Mouse (Mus musculus) lung, embryonic 16.5 days (tissue): Measurements from ENCODE around the gene Fbxo7. TPM values are rescaled to one million over a fixed set of nuclear protein-coding genes. Genes with fewer than 3 reads are reported as not detected.

Experiments used
- ATAC-seq: fragments of 200-750 bp; cut with Nextera tagmentation; 2 replicates; pipeline ENCODE4 v1.8.0; 2017; ENCODE audit warnings: low read depth, mild to moderate bottlenecking, moderate library complexity
- H3K27ac ChIP-seq: fragments of 300-500 bp; sonication (generic); 2 replicates; pipeline ENCODE4 v1.5.1; 2014; ENCODE audit warnings: mild to moderate bottlenecking, control low read depth, low read length
- H3K27me3 ChIP-seq: fragments of 300-500 bp; sonication (generic); 2 replicates; pipeline ENCODE4 v1.6.1; 2014; ENCODE audit warnings: low read depth, low read length, mixed read lengths; ENCODE audit not compliant: control insufficient read depth, insufficient read depth
- H3K36me3 ChIP-seq: fragments of 300-500 bp; sonication (generic); 2 replicates; pipeline ENCODE4 v1.6.1; 2014; ENCODE audit warnings: low read length; ENCODE audit not compliant: control insufficient read depth, insufficient read depth
- H3K4me1 ChIP-seq: fragments of 300-500 bp; sonication (generic); replicated peaks from 2 replicates; pipeline ENCODE4 v1.6.1; 2014; ENCODE audit warnings: low read length, mixed read lengths; ENCODE audit not compliant: control insufficient read depth, insufficient read depth
- H3K4me2 ChIP-seq: fragments of 300-500 bp; sonication (generic); 2 replicates; pipeline ENCODE4 v1.6.1; 2014; ENCODE audit warnings: low read depth, low read length, control low read depth
- H3K4me3 ChIP-seq: fragments of 300-500 bp; sonication (generic); 2 replicates; pipeline ENCODE4 v1.5.1; 2014; ENCODE audit warnings: mild to moderate bottlenecking, low read length, control low read depth
- H3K9ac ChIP-seq: fragments of 300-500 bp; sonication (generic); 2 replicates; pipeline ENCODE4 v1.6.1; 2014; ENCODE audit warnings: low read length, control low read depth
- H3K9me3 ChIP-seq: fragments of 300-500 bp; sonication (generic); 2 replicates; pipeline ENCODE4 v1.6.1; 2016; ENCODE audit warnings: low read length; ENCODE audit not compliant: control insufficient read depth
- WGBS: fragments of 180-500 bp; shearing (Covaris S2); extraction: QIAGEN DNeasy Blood & Tissue Kit; methylation state at CpG from one replicate; pipeline ENCODE4 v1.1.7; 2014; 5-methylcytosine and 5-hydroxymethylcytosine counted together
- polyA plus RNA-seq: library from polyadenylated mRNA; unstranded; fragments of >200 nt; fragmentation: Nextera tagmentation; extraction: Ambion mirVana; gene quantifications from 2 replicates; pipeline ENCODE4 v1.2.1, GENCODE M21; 2015

The Fbxo7 gene
- polyA plus RNA-seq, 1 experiment from 2014 or later = 25.0 TPM

DNA sequence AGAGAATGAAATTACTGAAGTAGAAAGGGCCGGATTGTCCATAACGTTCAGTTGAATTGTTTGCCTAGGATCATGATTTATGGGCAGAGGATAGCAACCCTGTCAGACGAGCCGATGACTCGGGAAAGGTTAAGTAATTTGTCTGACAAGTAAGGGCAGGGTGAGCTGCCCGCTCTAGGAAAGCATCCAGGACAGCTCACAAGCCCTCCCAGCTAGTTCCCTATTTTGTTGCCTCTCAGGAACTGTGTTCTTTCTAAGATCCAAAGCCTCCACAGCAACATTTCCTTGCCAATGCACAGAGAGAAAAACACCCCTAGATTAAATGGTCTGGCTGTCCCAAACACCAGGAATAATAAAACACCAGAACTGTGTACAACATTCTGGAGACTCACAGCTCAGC, 11.1 kb upstream of the Fbxo7 start:
- Histone ChIP-seq H3K4me3 (no peak overlapping the region), H3K4me1 (no peaks in the 10 kb centered on the region), H3K27me3 (no peaks in the 10 kb centered on the region), H3K27ac (no peak overlapping the region), H3K36me3 (no peaks in the 10 kb centered on the region), H3K9me3 (no peaks in the 10 kb centered on the region), H3K4me2 (no peak overlapping the region), H3K9ac (no peak overlapping the region)
- ATAC-seq = no peak
- 5% methylated on average over 6 of the region's 6 CpGs for WGBS

DNA sequence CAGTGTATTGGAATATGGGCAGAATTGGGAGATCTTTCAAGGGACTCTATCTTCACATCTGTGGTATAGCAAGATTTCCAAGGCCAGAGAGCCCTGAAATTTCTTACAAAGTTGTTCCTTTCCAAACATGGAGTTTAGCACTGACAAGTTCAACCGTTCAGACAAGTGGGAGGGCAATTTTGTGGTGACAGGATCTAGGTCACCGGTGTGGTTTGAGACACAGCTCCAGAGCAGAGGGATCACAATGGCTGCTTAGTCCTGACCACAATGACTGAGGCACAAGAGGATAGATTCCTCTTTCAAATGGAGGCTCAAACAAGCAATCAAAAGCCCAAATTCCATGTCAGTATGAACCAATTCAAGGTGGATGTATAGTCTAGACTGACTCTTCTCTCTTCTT, 10.6 kb upstream of the Fbxo7 start:
- no peak for ATAC-seq
- H3K9ac ChIP-seq = no peak overlapping the region
- H3K27me3 ChIP-seq = no peaks in the 10 kb centered on the region
- H3K4me3 ChIP-seq = no peak overlapping the region
- H3K27ac ChIP-seq = no peak overlapping the region
- no peaks in the 10 kb centered on the region for H3K36me3 ChIP-seq
- H3K9me3 ChIP-seq = no peaks in the 10 kb centered on the region
- 72% methylated on average over 2 of the region's 2 CpGs for WGBS
- no peaks in the 10 kb centered on the region for H3K4me1 ChIP-seq
- H3K4me2 ChIP-seq = no peak overlapping the region

DNA sequence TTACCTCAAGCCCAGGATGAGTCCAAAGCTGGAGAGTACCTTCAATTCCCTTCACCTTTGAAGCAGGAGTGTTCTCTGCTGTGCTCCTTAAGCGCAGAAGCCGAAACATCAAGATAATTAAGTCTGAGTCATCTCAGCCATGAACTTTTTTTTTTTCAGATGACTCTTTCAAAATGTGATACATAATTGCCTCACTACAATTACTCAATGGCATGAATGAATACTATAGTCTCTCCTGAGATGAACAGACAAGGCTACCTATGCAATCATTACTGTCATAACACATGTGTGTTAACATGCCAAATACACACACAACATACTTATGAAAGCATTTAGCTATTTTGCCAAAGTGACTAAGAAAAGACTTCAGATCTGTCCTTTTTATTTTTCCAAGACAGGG, 10.0 kb upstream of the Fbxo7 start, which contains the start of gene Bpifc:
Gene Bpifc, minus strand, starts transcription at position 115 of the 400 bp plus-strand sequence.
- Histone ChIP-seq H3K4me3 (no peak within 1 kb of the TSS), H3K4me2 (no peak within 1 kb of the TSS), H3K4me1 (no peaks in the 10 kb centered on the region), H3K9ac (no peak within 1 kb of the TSS), H3K36me3 (no peaks in the 10 kb centered on the region), H3K9me3 (no peaks in the 10 kb centered on the region), H3K27ac (no peak within 1 kb of the TSS), H3K27me3 (no peaks in the 10 kb centered on the region)
- no peak for ATAC-seq
- WGBS = 91% methylated on average over 2 of the region's 2 CpGs

DNA sequence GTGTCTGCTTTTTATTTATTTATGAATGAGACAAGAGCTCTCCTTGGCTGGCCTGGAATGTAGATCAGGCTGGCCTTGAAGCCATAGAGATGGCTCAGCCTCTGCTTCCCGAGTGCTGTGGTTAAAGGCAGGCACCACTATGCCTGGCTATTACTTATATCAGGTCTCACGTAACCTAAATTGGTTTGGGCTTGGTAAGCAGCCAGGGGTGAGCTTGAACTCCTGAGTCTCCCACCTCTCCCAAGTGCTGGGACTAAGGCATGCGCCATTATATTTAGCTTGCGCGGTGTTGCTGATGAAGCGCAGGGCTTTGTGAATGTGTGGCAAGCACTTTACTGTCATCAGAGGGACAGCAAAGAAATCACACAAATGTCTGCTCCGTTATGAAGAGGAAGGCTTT, 4.0 kb upstream of the Fbxo7 start:
- Histone ChIP-seq H3K36me3 (no peaks in the 10 kb centered on the region), H3K27me3 (no peaks in the 10 kb centered on the region), H3K4me1 (peaks cover 2% of the 10 kb centered on the region; the same call in 1 of the 2 replicates), H3K4me2 (no peak overlapping the region), H3K27ac (no peak overlapping the region), H3K4me3 (no peak overlapping the region), H3K9ac (no peak overlapping the region), H3K9me3 (no peaks in the 10 kb centered on the region)
- ATAC-seq = no peak
- WGBS = 80% methylated on average over 7 of the region's 7 CpGs

GRCm38 (mm10) chr10:86018813-86019212, 3.0 kb upstream of the Fbxo7 start:
- Histone ChIP-seq H3K4me1 (peaks cover 2% of the 10 kb centered on the region; the same call in 1 of the 2 replicates), H3K4me2 (no peak overlapping the region), H3K36me3 (no peaks in the 10 kb centered on the region), H3K9me3 (no peaks in the 10 kb centered on the region), H3K9ac (no peak overlapping the region), H3K27ac (no peak overlapping the region), H3K27me3 (no peaks in the 10 kb centered on the region), H3K4me3 (no peak overlapping the region)
- ATAC-seq = no peak
- WGBS = 35% methylated on average over 5 of the region's 5 CpGs

- H3K9ac ChIP-seq = peak overlapping the region; percentile 87; the same call in 1 of the 2 replicates
- no peak; the same call in 1 of the 2 replicates for ATAC-seq
- H3K9me3 ChIP-seq = no peaks in the 10 kb centered on the region
- peaks cover 2% of the 10 kb centered on the region; the same call in 1 of the 2 replicates for H3K4me1 ChIP-seq
- no peaks in the 10 kb centered on the region for H3K36me3 ChIP-seq
- H3K4me2 ChIP-seq = peak overlapping the region; percentile 48
- no peaks in the 10 kb centered on the region for H3K27me3 ChIP-seq
- WGBS = 1% methylated on average over 3 of the region's 3 CpGs
- no peak overlapping the region for H3K27ac ChIP-seq
- H3K4me3 ChIP-seq = peak overlapping the region; percentile 78
Measured at GRCm38 (mm10) chr10:86021408-86021748, 394 bp upstream of the Fbxo7 start.

GRCm38 (mm10) chr10:86022474-86022816, 673 bp downstream of the Fbxo7 start:
- peak overlapping the region; percentile 94 for H3K27ac ChIP-seq
- peak overlapping the region; percentile 78 for H3K4me3 ChIP-seq
- H3K27me3 ChIP-seq = no peaks in the 10 kb centered on the region
- H3K4me2 ChIP-seq = peak overlapping the region; percentile 73
- H3K4me1 ChIP-seq = peaks cover 2% of the 10 kb centered on the region; the same call in 1 of the 2 replicates
- H3K36me3 ChIP-seq = no peaks in the 10 kb centered on the region
- peak; percentile 13; the same call in 1 of the 2 replicates for ATAC-seq
- WGBS = 6% methylated on average over 6 of the region's 6 CpGs
- peak overlapping the region; percentile 87 for H3K9ac ChIP-seq
- no peaks in the 10 kb centered on the region for H3K9me3 ChIP-seq

DNA sequence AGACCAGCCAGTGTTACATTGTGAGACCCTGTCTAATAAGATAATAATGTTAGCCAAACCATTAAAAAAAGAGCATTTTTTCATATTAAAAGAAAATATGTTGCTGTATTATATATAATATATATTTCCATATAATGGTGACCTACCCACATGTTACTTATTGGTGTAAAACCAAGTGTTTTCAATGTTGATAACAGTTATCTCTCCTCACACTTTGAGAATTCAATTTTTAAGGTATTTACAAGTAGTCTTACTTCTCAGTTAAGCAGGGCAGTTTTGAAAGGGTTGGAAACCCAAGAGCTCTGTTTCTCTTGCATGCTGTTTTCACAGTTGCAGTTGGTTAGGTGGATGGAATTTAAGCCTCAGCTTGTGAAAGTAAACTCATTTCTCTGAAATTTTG, 1.4 kb downstream of the Fbxo7 start:
- Histone ChIP-seq H3K27me3 (no peaks in the 10 kb centered on the region), H3K4me2 (no peak overlapping the region), H3K4me1 (peaks cover 2% of the 10 kb centered on the region; the same call in 1 of the 2 replicates), H3K27ac (no peak overlapping the region), H3K4me3 (peak overlapping the region; percentile 78), H3K36me3 (no peaks in the 10 kb centered on the region), H3K9me3 (no peaks in the 10 kb centered on the region), H3K9ac (no peak overlapping the region)
- ATAC-seq = no peak

GRCm38 (mm10) chr10:86025906-86026305, 4.1 kb downstream of the Fbxo7 start:
- Histone ChIP-seq H3K27ac (no peak overlapping the region), H3K9ac (no peak overlapping the region), H3K4me2 (no peak overlapping the region), H3K27me3 (no peaks in the 10 kb centered on the region), H3K9me3 (no peaks in the 10 kb centered on the region), H3K4me3 (no peak overlapping the region), H3K36me3 (peaks cover 2% of the 10 kb centered on the region), H3K4me1 (peaks cover 2% of the 10 kb centered on the region; the same call in 1 of the 2 replicates)
- ATAC-seq = no peak
- WGBS = 85% methylated on average over 2 of the region's 2 CpGs

GRCm38 (mm10) chr10:86026354-86026753, 4.6 kb downstream of the Fbxo7 start:
- H3K27ac ChIP-seq = no peak overlapping the region
- H3K4me2 ChIP-seq = no peak overlapping the region
- ATAC-seq = no peak

More at GRCm38 (mm10) chr10:86026354-86026753, 4.6 kb downstream of the Fbxo7 start:
- Histone ChIP-seq H3K4me1 (peaks cover 2% of the 10 kb centered on the region; the same call in 1 of the 2 replicates), H3K9ac (no peak overlapping the region), H3K36me3 (peaks cover 7% of the 10 kb centered on the region), H3K9me3 (no peaks in the 10 kb centered on the region), H3K27me3 (no peaks in the 10 kb centered on the region), H3K4me3 (no peak overlapping the region)
- 93% methylated on average over 3 of the region's 3 CpGs for whole genome bisulfite sequencing
